Mouse (Mus musculus): Measurements from ENCODE around the gene Cops9. TPM values are rescaled to one million over a fixed set of nuclear protein-coding genes. Genes with fewer than 3 reads are reported as not detected.

Gene Cops9
- total and polyA plus RNA-seq, 3 experiments = 130 to 435 (median 153) TPM

DNA sequence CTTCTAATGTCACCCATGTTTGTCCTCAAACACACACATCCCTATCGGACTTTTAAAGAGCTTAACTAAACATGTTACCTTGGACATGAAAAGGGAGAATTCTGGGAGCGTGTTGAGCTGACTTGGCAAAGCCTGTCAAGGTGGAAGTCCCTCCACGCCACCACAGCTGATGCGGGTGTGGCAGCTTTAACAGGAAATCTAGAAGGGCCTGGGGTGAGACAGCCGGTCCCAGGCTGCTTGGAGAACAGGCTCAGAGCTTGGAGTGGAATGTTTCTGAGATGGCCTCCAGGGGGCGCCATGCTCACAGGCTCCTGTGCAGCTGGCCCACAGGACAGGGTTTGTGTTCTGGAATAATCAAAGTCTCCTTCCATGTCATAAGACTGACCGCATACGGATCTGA is 6.9 kb upstream of the Cops9 start, which contains the start of gene Otos:
Otos (minus strand) TSS at position 169 of the 400 bp plus-strand sequence.
- Histone ChIP-seq H3K9me3 (replicated peaks) (no peaks in the 10 kb centered on the region), H3K4me1 (ENCODE audit: insufficient read depth, low read depth, low read length) (peaks cover 14% of the 10 kb centered on the region), H3K4me3 (ENCODE audit: low read depth, low read length) (no peak within 1 kb of the TSS), H3K36me3 (replicated peaks) (no peaks in the 10 kb centered on the region), H3K27me3 (ENCODE audit: insufficient read depth, low read length) (peaks cover 43% of the 10 kb centered on the region)
- TF ChIP-seq POLR2AphosphoS5 (IDR thresholded peaks at IDR 0.05; ENCODE audit: insufficient replicate concordance, low read depth, low read length) = no peak
- TF ChIP-seq CTCF (IDR thresholded peaks at IDR 0.05; ENCODE audit: low read depth, low read length) = peak; percentile 60
- TF ChIP-seq GATA1 (IDR thresholded peaks at IDR 0.05; ENCODE audit: borderline replicate concordance, low read length) = no peak
- DNase-seq (ENCODE audit: low spot score) (peak; percentile 42), ATAC-seq (ENCODE audit: extremely low read depth, insufficient number of reproducible peaks, low FRiP score, poor library complexity, severe bottlenecking) (peak; percentile 41; the same call in 1 of the 2 replicates)

DNA sequence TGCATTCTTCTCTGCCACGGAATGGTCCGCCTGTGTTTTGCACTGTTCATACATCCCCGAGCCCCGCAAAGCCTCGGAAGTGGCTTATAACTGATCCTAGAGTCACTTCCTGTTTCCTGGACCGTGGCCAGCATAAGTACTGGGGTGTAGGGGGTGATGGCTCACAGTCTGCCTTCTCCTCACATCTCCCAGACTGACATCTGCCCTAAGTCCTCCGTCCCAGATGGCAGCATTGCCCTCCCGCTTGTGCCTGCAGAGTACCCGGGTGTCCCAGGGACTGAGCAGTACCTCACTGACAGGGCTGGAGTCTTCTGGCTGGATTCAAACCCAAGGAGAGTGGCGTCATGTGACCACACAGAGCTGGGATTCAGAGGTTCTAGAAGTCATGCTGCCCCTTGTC is 6.4 kb upstream of the Cops9 start:
- H3K27me3 ChIP-seq (ENCODE audit: insufficient read depth, low read length) = peaks cover 43% of the 10 kb centered on the region
- H3K9me3 ChIP-seq (replicated peaks) = no peaks in the 10 kb centered on the region
- no peaks in the 10 kb centered on the region for H3K36me3 ChIP-seq (replicated peaks)
- TF ChIP-seq CTCF (IDR thresholded peaks at IDR 0.05; ENCODE audit: low read depth, low read length) (no peak), POLR2AphosphoS5 (IDR thresholded peaks at IDR 0.05; ENCODE audit: insufficient replicate concordance, low read depth, low read length) (no peak), GATA2 (IDR thresholded peaks at IDR 0.05; ENCODE audit: borderline replicate concordance, low read depth, low read length) (no peak), TAL1 (conservative IDR thresholded peaks at IDR 0.05; ENCODE audit: low read depth, low read length) (no peak), GATA1 (IDR thresholded peaks at IDR 0.05; ENCODE audit: borderline replicate concordance, low read length) (no peak)
- DNase-seq (ENCODE audit: low spot score) = no peak
- ATAC-seq (ENCODE audit: extremely low read depth, insufficient number of reproducible peaks, low FRiP score, poor library complexity, severe bottlenecking) = no peak; the same call in 1 of the 2 replicates
- no peak overlapping the region for H3K4me3 ChIP-seq (ENCODE audit: low read depth, low read length)
- peaks cover 19% of the 10 kb centered on the region for H3K4me1 ChIP-seq (ENCODE audit: insufficient read depth, low read depth, low read length)

DNA sequence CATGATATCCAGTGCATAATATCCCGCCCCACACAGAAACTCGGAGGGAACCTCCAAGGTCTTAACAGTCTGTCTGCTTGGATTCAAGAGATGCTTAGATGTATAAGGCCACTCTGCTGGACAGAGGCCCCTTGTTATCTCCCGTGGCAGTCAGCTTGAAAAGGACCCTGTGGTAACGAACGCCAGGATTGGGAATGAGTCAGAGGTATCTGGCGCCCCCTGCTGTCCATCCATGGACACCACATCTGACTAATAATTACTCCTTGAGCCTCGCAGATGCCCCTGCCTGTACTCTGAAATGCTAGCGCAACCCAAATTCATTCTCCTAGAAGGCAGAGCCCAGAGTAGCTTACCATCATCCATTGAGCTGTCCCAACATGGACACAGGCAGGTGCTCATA is 6.0 kb upstream of the Cops9 start:
- peaks cover 43% of the 10 kb centered on the region for H3K27me3 ChIP-seq (ENCODE audit: insufficient read depth, low read length)
- peaks cover 22% of the 10 kb centered on the region for H3K4me1 ChIP-seq (ENCODE audit: insufficient read depth, low read depth, low read length)
- no peak overlapping the region for H3K4me3 ChIP-seq (ENCODE audit: low read depth, low read length)
- DNase-seq (ENCODE audit: low spot score) (peak; percentile 60), ATAC-seq (ENCODE audit: extremely low read depth, insufficient number of reproducible peaks, low FRiP score, poor library complexity, severe bottlenecking) (no peak; the same call in 1 of the 2 replicates)
- H3K9me3 ChIP-seq (replicated peaks) = no peaks in the 10 kb centered on the region
- TF ChIP-seq CTCF (IDR thresholded peaks at IDR 0.05; ENCODE audit: low read depth, low read length) (peak; percentile 86), GATA2 (IDR thresholded peaks at IDR 0.05; ENCODE audit: borderline replicate concordance, low read depth, low read length) (no peak)
- H3K36me3 ChIP-seq (replicated peaks) = no peaks in the 10 kb centered on the region

DNA sequence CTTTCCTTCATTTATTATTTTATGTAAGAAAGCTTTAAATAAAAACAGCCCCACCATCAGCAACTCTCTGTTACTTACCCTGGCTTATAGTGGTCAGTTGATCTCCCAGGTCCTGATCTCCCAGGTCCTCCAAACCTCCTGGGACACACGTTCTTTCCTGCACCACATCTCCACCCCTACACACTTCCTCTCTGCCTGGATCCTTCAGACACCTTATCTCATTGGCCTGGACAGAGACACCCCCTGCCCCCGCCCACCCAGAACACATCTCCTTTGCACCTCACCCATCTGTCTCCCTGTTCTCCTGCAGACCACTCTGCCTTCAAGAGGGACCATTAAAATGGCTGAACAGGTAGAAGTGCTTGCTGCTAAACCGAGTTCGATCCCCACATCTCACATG is 5.2 kb upstream of the Cops9 start:
- TF ChIP-seq CTCF (IDR thresholded peaks at IDR 0.05; ENCODE audit: low read depth, low read length) (no peak), GATA1 (IDR thresholded peaks at IDR 0.05; ENCODE audit: borderline replicate concordance, low read length) (no peak), POLR2AphosphoS5 (IDR thresholded peaks at IDR 0.05; ENCODE audit: insufficient replicate concordance, low read depth, low read length) (no peak), GATA2 (IDR thresholded peaks at IDR 0.05; ENCODE audit: borderline replicate concordance, low read depth, low read length) (no peak), TAL1 (conservative IDR thresholded peaks at IDR 0.05; ENCODE audit: low read depth, low read length) (no peak)
- no peaks in the 10 kb centered on the region for H3K9me3 ChIP-seq (replicated peaks)
- ATAC-seq (ENCODE audit: extremely low read depth, insufficient number of reproducible peaks, low FRiP score, poor library complexity, severe bottlenecking) (no peak), DNase-seq (ENCODE audit: low spot score) (no peak)
- H3K27me3 ChIP-seq (ENCODE audit: insufficient read depth, low read length) = peaks cover 41% of the 10 kb centered on the region
- H3K4me3 ChIP-seq (ENCODE audit: low read depth, low read length) = no peak overlapping the region
- no peaks in the 10 kb centered on the region for H3K36me3 ChIP-seq (replicated peaks)
- H3K4me1 ChIP-seq (ENCODE audit: insufficient read depth, low read depth, low read length) = peaks cover 30% of the 10 kb centered on the region

DNA sequence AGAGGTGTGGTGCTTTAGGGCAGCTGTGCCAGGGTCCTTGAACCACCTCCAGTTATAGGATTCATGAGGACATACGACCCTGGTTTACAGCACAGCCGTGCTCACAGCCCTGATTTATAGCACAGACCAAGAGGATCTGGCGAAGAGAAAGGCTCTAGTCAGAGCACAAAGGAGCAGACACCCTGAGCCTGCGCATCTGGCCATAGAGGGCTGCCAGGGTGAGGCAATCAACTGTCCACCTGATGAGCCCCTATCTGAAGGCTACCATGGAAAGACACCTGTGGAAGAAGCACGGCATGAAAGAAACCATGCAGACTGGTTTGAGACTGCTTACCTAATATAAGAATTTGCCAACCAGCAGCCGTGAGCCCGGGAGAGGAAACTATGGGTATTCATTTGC is 4.8 kb upstream of the Cops9 start:
- peaks cover 37% of the 10 kb centered on the region for H3K27me3 ChIP-seq (ENCODE audit: insufficient read depth, low read length)
- H3K36me3 ChIP-seq (replicated peaks) = no peaks in the 10 kb centered on the region
- no peak overlapping the region for H3K4me3 ChIP-seq (ENCODE audit: low read depth, low read length)
- DNase-seq (ENCODE audit: low spot score) = no peak
- TF ChIP-seq TAL1 (conservative IDR thresholded peaks at IDR 0.05; ENCODE audit: low read depth, low read length) = no peak
- no peaks in the 10 kb centered on the region for H3K9me3 ChIP-seq (replicated peaks)
- ATAC-seq (ENCODE audit: extremely low read depth, insufficient number of reproducible peaks, low FRiP score, poor library complexity, severe bottlenecking) = no peak
- peaks cover 31% of the 10 kb centered on the region for H3K4me1 ChIP-seq (ENCODE audit: insufficient read depth, low read depth, low read length)

DNA sequence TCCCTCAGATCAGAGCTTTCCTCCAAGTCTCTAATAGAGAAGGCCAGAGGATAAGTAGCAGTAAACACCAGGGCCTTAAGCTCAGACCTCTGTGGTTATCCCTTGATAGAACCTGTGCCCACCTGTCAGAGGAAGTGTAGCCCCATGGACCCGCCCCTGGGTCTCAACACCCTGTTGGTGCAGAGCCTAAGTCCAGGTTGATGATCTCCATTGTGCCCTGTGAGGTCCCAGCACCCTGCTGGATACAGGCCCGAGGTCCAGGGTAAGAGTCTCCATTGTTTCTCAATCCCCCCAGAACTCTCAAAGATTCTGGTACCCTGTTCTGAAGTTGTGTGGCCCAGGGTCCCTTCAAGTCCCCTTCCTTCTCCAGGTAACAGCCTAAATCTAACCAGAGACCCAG is 4.3 kb upstream of the Cops9 start:
- Histone ChIP-seq H3K4me3 (ENCODE audit: low read depth, low read length) (no peak overlapping the region), H3K4me1 (ENCODE audit: insufficient read depth, low read depth, low read length) (peaks cover 35% of the 10 kb centered on the region), H3K36me3 (replicated peaks) (no peaks in the 10 kb centered on the region), H3K27me3 (ENCODE audit: insufficient read depth, low read length) (peaks cover 32% of the 10 kb centered on the region), H3K9me3 (replicated peaks) (no peaks in the 10 kb centered on the region)
- TF ChIP-seq TAL1 (conservative IDR thresholded peaks at IDR 0.05; ENCODE audit: low read depth, low read length) = no peak
- no peak for TF ChIP-seq POLR2AphosphoS5 (IDR thresholded peaks at IDR 0.05; ENCODE audit: insufficient replicate concordance, low read depth, low read length)
- no peak for TF ChIP-seq CTCF (IDR thresholded peaks at IDR 0.05; ENCODE audit: low read depth, low read length)
- no peak for TF ChIP-seq GATA1 (IDR thresholded peaks at IDR 0.05; ENCODE audit: borderline replicate concordance, low read length)
- no peak for TF ChIP-seq GATA2 (IDR thresholded peaks at IDR 0.05; ENCODE audit: borderline replicate concordance, low read depth, low read length)
- no peak for ATAC-seq (ENCODE audit: extremely low read depth, insufficient number of reproducible peaks, low FRiP score, poor library complexity, severe bottlenecking)
- no peak for DNase-seq (ENCODE audit: low spot score)

DNA sequence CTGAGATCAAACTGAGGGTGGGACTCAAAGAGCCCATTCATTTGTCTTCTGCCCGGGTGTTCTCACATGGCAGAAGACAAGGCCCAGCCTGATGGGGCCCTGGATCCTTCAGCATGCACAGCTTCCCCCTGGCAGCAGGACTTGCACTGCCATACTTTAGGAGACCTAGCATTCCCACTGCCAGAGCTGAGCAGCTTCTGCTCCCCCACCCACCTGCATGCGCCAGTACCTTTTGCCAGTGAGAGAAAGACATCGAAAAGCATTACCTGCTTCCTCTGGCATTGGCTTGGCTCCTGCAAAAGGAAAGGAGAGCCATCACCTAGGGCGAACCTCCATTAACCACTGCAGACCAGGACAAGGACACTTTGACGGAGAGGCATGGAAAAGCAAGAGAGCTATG is 3.1 kb upstream of the Cops9 start:
- peaks cover 47% of the 10 kb centered on the region for H3K4me1 ChIP-seq (ENCODE audit: insufficient read depth, low read depth, low read length)
- TF ChIP-seq GATA1 (IDR thresholded peaks at IDR 0.05; ENCODE audit: borderline replicate concordance, low read length) (no peak), GATA2 (IDR thresholded peaks at IDR 0.05; ENCODE audit: borderline replicate concordance, low read depth, low read length) (no peak), TAL1 (conservative IDR thresholded peaks at IDR 0.05; ENCODE audit: low read depth, low read length) (no peak), POLR2AphosphoS5 (IDR thresholded peaks at IDR 0.05; ENCODE audit: insufficient replicate concordance, low read depth, low read length) (no peak), CTCF (IDR thresholded peaks at IDR 0.05; ENCODE audit: low read depth, low read length) (no peak)
- no peak overlapping the region for H3K4me3 ChIP-seq (ENCODE audit: low read depth, low read length)
- H3K27me3 ChIP-seq (ENCODE audit: insufficient read depth, low read length) = peaks cover 24% of the 10 kb centered on the region
- H3K9me3 ChIP-seq (replicated peaks) = no peaks in the 10 kb centered on the region
- ATAC-seq (ENCODE audit: extremely low read depth, insufficient number of reproducible peaks, low FRiP score, poor library complexity, severe bottlenecking) (no peak), DNase-seq (ENCODE audit: low spot score) (no peak)
- H3K36me3 ChIP-seq (replicated peaks) = peaks cover 8% of the 10 kb centered on the region

All from G1E (cell line).